Mouse (Mus musculus): ENCODE measurements around the gene Dip2a.

DNA sequence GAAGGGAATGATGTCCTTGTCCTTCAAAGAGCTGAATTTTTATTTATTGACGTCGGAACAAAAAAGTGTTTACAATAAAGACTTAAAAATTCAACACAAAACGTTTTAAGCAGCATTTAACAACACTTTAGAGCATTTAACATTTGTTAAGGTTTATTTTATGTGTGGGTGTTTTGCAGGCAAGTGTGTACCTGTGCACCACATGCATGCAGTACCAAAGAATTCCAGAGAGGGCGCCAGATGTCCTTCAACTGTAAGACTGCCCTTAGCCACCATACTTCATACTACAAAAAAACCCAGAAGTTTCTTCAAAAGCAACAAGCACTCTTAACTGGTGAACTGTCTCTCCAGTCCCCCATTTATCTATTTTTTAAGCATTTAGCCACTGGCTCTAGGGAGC is 1.5 kb upstream of the Dip2a start:
- TF ChIP-seq CTCF (IDR thresholded peaks at IDR 0.05), result peak; percentile 78
- TF ChIP-seq EP300 (IDR thresholded peaks at IDR 0.05; ENCODE audit: insufficient read depth, low read depth, low read length), result no peak
- TF ChIP-seq POLR2A (IDR thresholded peaks at IDR 0.05; ENCODE audit: insufficient read depth, low read depth, low read length), result no peak

Measured in heart, adult 2 months (tissue).